Mouse (Mus musculus): ENCODE data around the gene Dnajc4. TPM values are rescaled to one million over a fixed set of nuclear protein-coding genes. Genes with fewer than 3 reads are reported as not detected.

Gene Dnajc4
- polyA plus RNA-seq, 1 experiment from 2014 or later = 24.2 TPM

Other genes starting within 250 kb of the Dnajc4 start
- gene Rps6ka4, start 151.9 kb downstream of the Dnajc4 start, polyA plus RNA-seq (2015; fragmentation: Nextera tagmentation; extraction: Ambion mirVana) = 7.0 and 7.3 TPM in 2 replicates
- gene Ccdc88b, start 134.4 kb downstream of the Dnajc4 start, polyA plus RNA-seq (2015; fragmentation: Nextera tagmentation; extraction: Ambion mirVana) = 1.0 and 1.1 TPM in 2 replicates
- 115 and 121 TPM in 2 replicates for gene Trmt112, start 82.9 kb downstream of the Dnajc4 start, polyA plus RNA-seq (2015; fragmentation: Nextera tagmentation; extraction: Ambion mirVana)
- 274 and 284 TPM in 2 replicates for gene Prdx5, start 82.5 kb downstream of the Dnajc4 start, polyA plus RNA-seq (2015; fragmentation: Nextera tagmentation; extraction: Ambion mirVana)
- gene Esrra, start 70.8 kb downstream of the Dnajc4 start, polyA plus RNA-seq (2015; fragmentation: Nextera tagmentation; extraction: Ambion mirVana) = 15.8 and 16.6 TPM in 2 replicates
- gene Catsperz, start 67.2 kb downstream of the Dnajc4 start, polyA plus RNA-seq (2015; fragmentation: Nextera tagmentation; extraction: Ambion mirVana) = 0.86 and 1.00 TPM in 2 replicates
- 1.7 and 2.2 TPM in 2 replicates for gene Kcnk4, start 58.1 kb downstream of the Dnajc4 start, polyA plus RNA-seq (2015; fragmentation: Nextera tagmentation; extraction: Ambion mirVana)
- gene Bad, start 50.7 kb downstream of the Dnajc4 start, polyA plus RNA-seq (2015; fragmentation: Nextera tagmentation; extraction: Ambion mirVana) = 83.1 and 86.9 TPM in 2 replicates
- gene Gpr137, start 50.1 kb downstream of the Dnajc4 start, polyA plus RNA-seq (2015; fragmentation: Nextera tagmentation; extraction: Ambion mirVana) = 53.1 and 54.7 TPM in 2 replicates
- gene Ppp1r14b, start 17.6 kb downstream of the Dnajc4 start, polyA plus RNA-seq (2015; fragmentation: Nextera tagmentation; extraction: Ambion mirVana) = 114 and 143 TPM in 2 replicates
- 11.5 and 11.7 TPM in 2 replicates for gene Plcb3, start 16.1 kb downstream of the Dnajc4 start, polyA plus RNA-seq (2015; fragmentation: Nextera tagmentation; extraction: Ambion mirVana)
- 108 and 109 TPM in 2 replicates for gene Fkbp2, start 12.1 kb downstream of the Dnajc4 start, polyA plus RNA-seq (2015; fragmentation: Nextera tagmentation; extraction: Ambion mirVana)
- gene Vegfb, start 4.9 kb downstream of the Dnajc4 start, polyA plus RNA-seq (2015; fragmentation: Nextera tagmentation; extraction: Ambion mirVana) = 33.5 and 34.9 TPM in 2 replicates
- 18.6 and 23.8 TPM in 2 replicates for gene Nudt22, start 3.5 kb upstream of the Dnajc4 start, polyA plus RNA-seq (2015; fragmentation: Nextera tagmentation; extraction: Ambion mirVana)
- gene Trpt1, start 3.6 kb upstream of the Dnajc4 start, polyA plus RNA-seq (2015; fragmentation: Nextera tagmentation; extraction: Ambion mirVana) = 16.6 and 18.0 TPM in 2 replicates
- 4.4 and 5.6 TPM in 2 replicates for gene Fermt3, start 26.9 kb upstream of the Dnajc4 start, polyA plus RNA-seq (2015; fragmentation: Nextera tagmentation; extraction: Ambion mirVana)
- gene Stip1, start 47.4 kb upstream of the Dnajc4 start, polyA plus RNA-seq (2015; fragmentation: Nextera tagmentation; extraction: Ambion mirVana) = 233 and 239 TPM in 2 replicates
- gene Macrod1, start 64.2 kb upstream of the Dnajc4 start, polyA plus RNA-seq (2015; fragmentation: Nextera tagmentation; extraction: Ambion mirVana) = 4.2 and 5.3 TPM in 2 replicates
- gene Flrt1, start 113.2 kb upstream of the Dnajc4 start, polyA plus RNA-seq (2015; fragmentation: Nextera tagmentation; extraction: Ambion mirVana) = 7.1 and 8.1 TPM in 2 replicates
- gene Otub1, start 213.7 kb upstream of the Dnajc4 start, polyA plus RNA-seq (2015; fragmentation: Nextera tagmentation; extraction: Ambion mirVana) = 233 and 250 TPM in 2 replicates
- gene Cox8a, start 225.0 kb upstream of the Dnajc4 start, polyA plus RNA-seq (2015; fragmentation: Nextera tagmentation; extraction: Ambion mirVana) = 881 and 924 TPM in 2 replicates
- 65.3 and 66.6 TPM in 2 replicates for gene Naa40, start 248.6 kb upstream of the Dnajc4 start, polyA plus RNA-seq (2015; fragmentation: Nextera tagmentation; extraction: Ambion mirVana)